Mouse (Mus musculus) midbrain, postnatal 0 days (tissue): ENCODE measurements around the gene Vegfb. TPM values are rescaled to one million over a fixed set of nuclear protein-coding genes. Genes with fewer than 3 reads are reported as not detected.
A peak's percentile ranks its signal among the peaks of the same experiment; 100 is the strongest.

Experiments used
- ATAC-seq: fragments of 200-750 bp; cut with Nextera tagmentation; 2 replicates; pipeline ENCODE4 v1.8.0; 2017; ENCODE audit warnings: moderate number of reproducible peaks, mild to moderate bottlenecking, moderate TSS enrichment, moderate library complexity; ENCODE audit not compliant: low FRiP score
- DNase-seq: peaks from one replicate; pipeline ENCODE4 v3.0.0-alpha.2; 2015; ENCODE audit warnings: low spot score
- H3K27ac ChIP-seq: fragments of 300-500 bp; sonication (generic); 2 replicates; pipeline ENCODE4 v1.5.1; 2014; ENCODE audit warnings: low read depth, mild to moderate bottlenecking, low read length, mixed read lengths
- H3K27me3 ChIP-seq: fragments of 300-500 bp; sonication (generic); 2 replicates; pipeline ENCODE4 v1.6.1; 2014; ENCODE audit warnings: low read length, control low read depth, mixed read lengths; ENCODE audit not compliant: insufficient read depth
- H3K36me3 ChIP-seq: fragments of 300-500 bp; sonication (generic); 2 replicates; pipeline ENCODE4 v1.6.1; 2014; ENCODE audit warnings: low read length, control low read depth, mixed read lengths; ENCODE audit not compliant: insufficient read depth
- H3K4me1 ChIP-seq: fragments of 300-500 bp; sonication (generic); 2 replicates; pipeline ENCODE4 v1.6.1; 2014; ENCODE audit warnings: mild to moderate bottlenecking, control low read depth, antibody characterized with exemption, low read length, mixed read lengths; ENCODE audit not compliant: insufficient read depth
- H3K4me2 ChIP-seq: fragments of 300-500 bp; sonication (generic); 2 replicates; pipeline ENCODE4 v1.6.1; 2014; ENCODE audit warnings: low read depth, mild to moderate bottlenecking, low read length, mixed read lengths; ENCODE audit not compliant: poor library complexity, severe bottlenecking
- H3K4me3 ChIP-seq: fragments of 300-500 bp; sonication (generic); 2 replicates; pipeline ENCODE4 v1.5.1; 2014; ENCODE audit warnings: low read depth, mild to moderate bottlenecking, low read length, moderate library complexity
- H3K9ac ChIP-seq: fragments of 300-500 bp; sonication (generic); replicated peaks from 2 replicates; pipeline ENCODE4 v1.6.1; 2014; ENCODE audit warnings: mild to moderate bottlenecking, low read length, moderate library complexity, mixed read lengths; ENCODE audit not compliant: poor library complexity, severe bottlenecking
- H3K9me3 ChIP-seq: fragments of 300-500 bp; sonication (generic); 2 replicates; pipeline ENCODE4 v1.6.1; 2016; ENCODE audit warnings: low read length, control low read depth
- CTCF ChIP-seq: IDR thresholded peaks from 2 replicates; pipeline ENCODE4 v1.5.1; 2016; ENCODE audit warnings: antibody characterized with exemption, mild to moderate bottlenecking
- WGBS: fragments of 180-500 bp; shearing (Covaris S2); extraction: QIAGEN DNeasy Blood & Tissue Kit; methylation state at CpG from one replicate; pipeline ENCODE4 v1.1.7; 2014; 5-methylcytosine and 5-hydroxymethylcytosine counted together
- polyA plus RNA-seq: library from polyadenylated mRNA; unstranded; fragments of >200 nt; fragmentation: Nextera tagmentation; extraction: Ambion mirVana; gene quantifications from 2 replicates; pipeline ENCODE4 v1.2.1, GENCODE M21; 2015
- total RNA-seq: library from RNA; depleted of rRNA; stranded (reverse); fragments of >200 nt; gene quantifications from 2 replicates; pipeline ENCODE4 v1.2.3, GENCODE M21; 2014

Gene Vegfb
- total and polyA plus RNA-seq, 2 experiments from 2014 or later: 44.4 to 77.7 TPM

- Histone ChIP-seq H3K9ac (peak within 1 kb of the TSS; percentile 89), H3K4me2 (peak within 1 kb of the TSS; percentile 100), H3K4me1 (peaks cover 19% of the 10 kb centered on the region), H3K27ac (peak within 1 kb of the TSS; percentile 95), H3K27me3 (no peaks in the 10 kb centered on the region), H3K4me3 (peak within 1 kb of the TSS; percentile 92), H3K9me3 (no peaks in the 10 kb centered on the region), H3K36me3 (peaks cover 8% of the 10 kb centered on the region)
- DNase-seq (peak; percentile 93), ATAC-seq (peak; percentile 82)
- peak; percentile 27 for TF ChIP-seq CTCF
- WGBS: 1% methylated on average over 80 of the region's 83 CpGs
Observed at GRCm38 (mm10) chr19:6941372-6942248, 45.8 kb downstream of the Vegfb start, which contains the start of gene Bad. Gene Bad (plus strand): TSS chr19:6941861.

DNA sequence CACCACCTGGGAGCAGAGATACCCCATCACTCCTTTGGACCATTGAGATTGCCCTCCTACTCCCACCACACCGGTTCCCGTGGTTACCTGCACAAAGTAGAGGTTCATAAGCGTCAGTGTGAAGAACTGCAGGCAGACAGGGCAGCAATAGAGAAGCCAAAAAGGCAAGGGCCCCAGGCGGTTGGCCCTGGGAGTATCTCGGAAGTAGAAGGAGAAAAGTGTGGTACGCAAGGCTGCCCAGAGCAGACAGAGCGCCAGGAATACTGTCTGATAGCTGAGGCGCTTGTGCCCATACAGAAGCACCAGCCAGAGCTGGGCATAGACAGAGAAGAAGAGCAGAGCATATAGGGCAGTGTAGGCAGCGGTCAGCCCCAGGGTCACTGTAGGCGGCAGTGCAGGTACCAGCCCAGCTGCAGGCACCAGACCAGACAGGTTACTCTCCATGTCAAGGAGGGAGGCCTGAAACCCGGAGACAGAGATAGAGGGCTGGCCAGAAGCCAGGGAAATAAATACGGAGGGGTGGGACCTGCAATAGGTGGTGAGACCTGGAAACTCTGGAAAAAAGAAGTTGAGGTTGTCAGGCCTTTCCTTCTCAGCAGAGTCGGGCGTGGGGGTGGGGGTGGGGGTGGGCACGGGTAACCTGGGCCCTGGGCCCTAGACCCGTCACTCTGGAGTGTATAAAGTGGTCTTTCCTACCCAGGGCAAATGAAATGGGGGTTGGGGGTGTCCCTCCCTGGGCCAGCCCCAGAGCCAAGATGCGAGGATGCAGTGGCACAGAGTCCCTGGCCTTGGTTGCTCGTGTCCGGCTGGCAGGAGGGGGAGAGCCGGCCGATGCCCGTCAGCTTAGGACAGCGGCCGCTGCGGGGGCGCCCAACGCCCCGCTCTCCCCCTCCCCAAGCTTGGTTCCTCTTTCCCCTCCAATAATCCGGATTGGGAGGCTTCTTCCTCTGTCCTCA is 46.8 kb downstream of the Vegfb start:
- H3K9ac ChIP-seq: peak overlapping the region; percentile 89
- H3K36me3 ChIP-seq: peaks cover 8% of the 10 kb centered on the region
- peaks cover 3% of the 10 kb centered on the region; the same call in 1 of the 2 replicates for H3K27me3 ChIP-seq
- ATAC-seq: peak; percentile 12; the same call in 1 of the 2 replicates
- peaks cover 19% of the 10 kb centered on the region for H3K4me1 ChIP-seq
- peak overlapping the region; percentile 95 for H3K27ac ChIP-seq
- H3K9me3 ChIP-seq: no peaks in the 10 kb centered on the region
- H3K4me2 ChIP-seq: peak overlapping the region; percentile 100
- TF ChIP-seq CTCF: no peak
- peak overlapping the region; percentile 92 for H3K4me3 ChIP-seq
- WGBS: 27% methylated on average over 20 of the region's 29 CpGs
- DNase-seq: no peak

- 84% methylated on average over 20 of the region's 20 CpGs for WGBS
Observed at GRCm38 (mm10) chr19:6939106-6940002, 48.1 kb downstream of the Vegfb start.

GRCm38 (mm10) chr19:6937541-6938465 is 49.6 kb downstream of the Vegfb start:
- Histone ChIP-seq H3K9me3 (no peaks in the 10 kb centered on the region), H3K4me3 (no peak overlapping the region), H3K36me3 (peaks cover 8% of the 10 kb centered on the region), H3K4me2 (no peak overlapping the region), H3K27me3 (peaks cover 18% of the 10 kb centered on the region), H3K9ac (no peak overlapping the region), H3K4me1 (peaks cover 25% of the 10 kb centered on the region), H3K27ac (no peak overlapping the region)
- WGBS: 76% methylated on average over 16 of the region's 16 CpGs
- no peak for ATAC-seq
- no peak for TF ChIP-seq CTCF
- no peak for DNase-seq

More at GRCm38 (mm10) chr19:6939106-6940002, 48.1 kb downstream of the Vegfb start:
- Histone ChIP-seq H3K27me3 (peaks cover 10% of the 10 kb centered on the region; the same call in 1 of the 2 replicates), H3K9me3 (no peaks in the 10 kb centered on the region), H3K9ac (peak overlapping the region; percentile 89; the same call in 1 of the 2 replicates), H3K36me3 (peaks cover 8% of the 10 kb centered on the region), H3K27ac (no peak overlapping the region), H3K4me2 (peak overlapping the region; percentile 100), H3K4me3 (no peak overlapping the region), H3K4me1 (peaks cover 19% of the 10 kb centered on the region)
- no peak for TF ChIP-seq CTCF
- ATAC-seq (no peak), DNase-seq (no peak)
